Mouse (Mus musculus) heart, postnatal 36 days (tissue): ENCODE results near the gene Med15. TPM values are rescaled to one million over a fixed set of nuclear protein-coding genes. Genes with fewer than 3 reads are reported as not detected.
"Not testable (repeated sequence)": the region's sequence is repeated elsewhere in the genome, so short reads cannot be mapped to it uniquely, and the experiment has no call there.

Experiments used
- DNase-seq, 2 experiments: peaks; one replicate each; pipeline ENCODE4 v3.0.0; 2021 to 2022
- intact Hi-C: fragments of 180-260 bp; cut with DNase I; formaldehyde crosslinking; loops from one replicate; pipeline ENCODE4 v1.15.1; 2025
- total RNA-seq, 2 experiments: library from RNA; stranded (reverse); gene quantifications; 2 replicates each; pipeline ENCODE4 v1.2.3; 2021

Gene Med15
- total RNA-seq, 2 experiments from 2014 or later: 26.2 to 26.6 TPM

- intact Hi-C loops: no loop called here
- DNase-seq: no peak
These were observed 107.0 kb downstream of the Med15 start for GRCm38 (mm10) chr16:17625488-17626268.

- intact Hi-C loops: no loop called here
- DNase-seq: no peak
These were observed 110.8 kb downstream of the Med15 start for GRCm38 (mm10) chr16:17621936-17622335.

- intact Hi-C loops: loop anchor here (5.0 kb wide), 1 partner anchor 193 kb away; no protein-coding TSS in a partner anchor
- DNase-seq: peak; percentile 93 to 98
These were observed 113.2 kb downstream of the Med15 start, which contains the start of gene Smpd4 for GRCm38 (mm10) chr16:17619198-17620105. Gene Smpd4 (plus strand): TSS chr16:17619354.

DNA sequence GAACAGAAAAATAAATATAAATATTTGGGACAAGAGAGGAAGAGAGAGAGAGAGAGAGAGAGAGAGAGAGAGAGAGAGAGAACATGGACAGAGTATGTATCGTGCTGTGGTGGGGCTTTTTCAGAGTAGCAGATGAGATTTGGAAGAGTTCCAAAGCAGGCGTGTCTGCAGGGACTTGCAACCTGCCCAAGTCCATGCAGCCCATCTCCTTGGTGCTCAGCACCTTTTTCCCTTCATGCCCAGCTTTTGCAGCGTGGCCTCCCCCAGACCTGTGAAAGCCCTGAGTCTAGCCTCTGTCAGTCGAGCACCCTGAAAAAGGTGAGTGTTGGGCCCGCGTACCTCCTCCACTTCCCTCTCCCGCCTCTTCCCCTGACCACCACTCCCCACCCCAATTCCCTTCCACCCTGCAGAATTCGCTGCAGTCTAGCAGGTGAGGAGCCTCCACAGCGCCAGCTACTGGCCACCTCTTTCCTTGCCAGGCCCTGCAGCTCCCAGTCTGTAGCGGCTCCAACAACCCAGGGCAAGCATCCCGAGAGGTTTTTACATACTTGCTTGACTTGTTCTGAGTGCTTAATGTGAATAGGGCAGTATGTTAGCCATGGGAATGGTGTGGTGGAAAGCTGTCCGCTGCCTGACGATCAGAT is 114.6 kb downstream of the Med15 start:
- DNase-seq: peak; percentile 16 to 34
- intact Hi-C loops: loop anchor here (2.0 to 5.0 kb wide), 2 partner anchors 59 to 194 kb away; no protein-coding TSS in a partner anchor

- intact Hi-C loops: loop anchor here (2.0 to 5.0 kb wide), 2 partner anchors 57 to 196 kb away; no protein-coding TSS in a partner anchor
- DNase-seq: no peak
These were observed 116.5 kb downstream of the Med15 start for GRCm38 (mm10) chr16:17616212-17616611.

DNA sequence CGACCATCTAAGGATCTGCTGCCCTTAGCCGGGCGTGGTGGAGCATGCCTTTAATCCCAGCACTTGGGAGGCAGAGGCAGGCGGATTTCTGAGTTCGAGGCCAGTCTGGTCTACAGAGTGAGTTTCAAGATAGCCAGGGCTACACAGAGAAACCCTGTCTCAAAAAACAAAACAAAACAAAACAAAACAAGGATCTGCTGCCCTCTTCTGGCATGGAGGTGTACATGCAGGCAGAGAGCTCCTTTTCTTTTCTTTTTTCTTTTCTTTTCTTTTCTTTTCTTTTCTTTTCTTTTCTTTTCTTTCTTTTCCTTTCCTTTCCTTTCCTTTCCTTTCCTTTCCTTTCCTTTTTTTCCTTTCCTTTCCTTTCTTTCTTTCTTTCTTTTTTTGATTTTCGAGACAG is 118.0 kb downstream of the Med15 start:
- DNase-seq: not testable (repeated sequence)
- intact Hi-C loops: loop anchor here (5.0 kb wide), 1 partner anchor 198 kb away; no protein-coding TSS in a partner anchor

DNA sequence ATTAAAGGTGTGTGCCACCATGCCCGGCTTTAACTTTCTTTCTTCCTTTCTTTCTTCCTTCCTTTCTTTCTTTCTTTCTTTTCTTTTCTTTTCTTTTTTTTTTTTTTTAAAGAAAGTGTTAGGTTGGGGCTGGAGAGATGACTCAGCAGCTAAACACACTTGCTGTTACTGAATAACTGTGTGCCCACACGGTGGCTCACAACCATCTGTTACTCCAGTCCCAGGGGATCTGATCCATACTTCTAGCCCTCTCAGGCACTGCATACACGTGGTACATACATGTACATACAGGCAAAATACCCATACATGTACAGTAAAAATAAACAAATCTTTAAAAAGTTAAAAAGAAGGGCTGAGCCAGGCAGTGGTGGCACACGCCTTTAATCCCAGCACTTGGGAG is 121.3 kb downstream of the Med15 start:
- no peak for DNase-seq
- intact Hi-C loops: no loop called here

DNA sequence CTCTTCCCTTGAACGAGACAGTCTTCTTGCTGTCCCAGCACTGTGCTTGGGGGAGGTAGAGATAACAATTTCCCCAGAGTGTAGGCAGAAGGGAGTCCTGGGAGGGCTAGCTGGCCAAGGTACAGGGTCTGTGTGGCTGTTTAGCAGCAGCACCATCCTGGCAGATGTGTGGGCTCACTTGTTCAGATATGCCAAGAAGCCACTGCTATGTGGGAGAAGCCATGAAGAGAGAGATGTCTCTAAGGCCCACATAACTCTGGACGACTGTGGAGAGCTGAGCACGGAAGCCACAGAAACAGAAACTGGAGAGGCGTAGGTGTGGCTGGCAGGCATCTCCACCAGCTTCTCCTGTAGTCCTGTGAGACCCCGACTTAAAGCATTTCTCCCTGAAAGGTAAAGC is 127.0 kb downstream of the Med15 start:
- no peak for DNase-seq
- intact Hi-C loops: no loop called here

GRCm38 (mm10) chr16:17604941-17605340 is 127.8 kb downstream of the Med15 start:
- intact Hi-C loops: no loop called here
- no peak for DNase-seq

Other genes starting within 250 kb of the Med15 start
- under 1 TPM in 1 of 2 experiments, not detected in 1; 0.11 TPM for gene Aifm3, start 243.3 kb downstream of the Med15 start, total RNA-seq
- 10 to 100 TPM; 35.4 to 38.3 TPM for gene Lztr1, start 224.2 kb downstream of the Med15 start, total RNA-seq
- 10 to 100 TPM; 14.7 to 14.8 TPM for gene Thap7, start 201.8 kb downstream of the Med15 start, total RNA-seq
- under 1 TPM in 1 of 2 experiments, not detected in 1; 0.19 TPM for gene Lrrc74b, start 171.6 kb downstream of the Med15 start, total RNA-seq
- 1 to 10 TPM in 1 of 2 experiments, under 1 TPM in 1; 0.73 to 1.4 TPM for gene P2rx6, start 171.0 kb downstream of the Med15 start, total RNA-seq
- gene Slc7a4, start 149.7 kb downstream of the Med15 start, total RNA-seq: 1 to 10 TPM; 1.6 to 1.7 TPM
- 10 to 100 TPM; 19.4 to 23.2 TPM for gene Smpd4, start 113.5 kb downstream of the Med15 start, total RNA-seq
- gene Ccdc74a, start 86.4 kb downstream of the Med15 start, total RNA-seq: under 1 TPM in 1 of 2 experiments, not detected in 1; 0.60 TPM
- 10 to 100 TPM; 17.2 to 20.2 TPM for gene Klhl22, start 26.7 kb upstream of the Med15 start, total RNA-seq
- gene Scarf2, start 64.4 kb upstream of the Med15 start, total RNA-seq: 1 to 10 TPM; 4.5 to 4.9 TPM
- not detected for gene B830017H08Rik, start 100.2 kb upstream of the Med15 start, total RNA-seq
- gene Car15, start 105.5 kb upstream of the Med15 start, total RNA-seq: 1 to 10 TPM; 2.1 TPM
- under 1 TPM; 0.16 to 0.17 TPM for gene Gm20518, start 158.8 kb upstream of the Med15 start, total RNA-seq
- under 1 TPM; 0.11 to 0.14 TPM for gene Tssk1, start 161.3 kb upstream of the Med15 start, total RNA-seq
- gene Dgcr2, start 165.7 kb upstream of the Med15 start, total RNA-seq: 10 to 100 TPM; 47.3 to 48.6 TPM
- not detected for gene Tssk2, start 165.7 kb upstream of the Med15 start, total RNA-seq
- 10 to 100 TPM in 1 of 2 experiments, 1 to 10 TPM in 1; 8.7 to 10.6 TPM for gene Ess2, start 178.5 kb upstream of the Med15 start, total RNA-seq
- not detected for gene Gsc2, start 182.2 kb upstream of the Med15 start, total RNA-seq
- gene Slc25a1, start 195.3 kb upstream of the Med15 start, total RNA-seq: 10 to 100 TPM in 1 of 2 experiments, 1 to 10 TPM in 1; 5.9 to 13.9 TPM
- not detected for gene Vpreb2, start 247.5 kb upstream of the Med15 start, total RNA-seq